Mouse (Mus musculus): ENCODE results near the gene Tns3. TPM values are rescaled to one million over a fixed set of nuclear protein-coding genes. Genes with fewer than 3 reads are reported as not detected.

Gene Tns3
- polyA plus RNA-seq, 1 experiment from 2014 or later = 30.4 TPM

GRCm38 (mm10) chr11:8467403-8468160, 196.8 kb downstream of the Tns3 start:
- no peaks in the 10 kb centered on the region; the same call in 1 of the 2 replicates for H3K36me3 ChIP-seq (ENCODE audit: control insufficient read depth, insufficient read depth, low read length)
- no peaks in the 10 kb centered on the region for H3K9me3 ChIP-seq (replicated peaks; ENCODE audit: control insufficient read depth, low read length)
- 31% methylated on average over 13 of the region's 13 CpGs for WGBS
- H3K9ac ChIP-seq (ENCODE audit: low read length) = peak overlapping the region; percentile 82
- H3K27ac ChIP-seq (ENCODE audit: low read length) = peak overlapping the region; percentile 95
- H3K4me2 ChIP-seq (ENCODE audit: low read depth, low read length) = peak overlapping the region; percentile 91
- 0 out of 2 replicates have a peak, but pooled peaks have one; percentile 1 for ATAC-seq (ENCODE audit: insufficient read depth, low FRiP score)
- H3K4me3 ChIP-seq (replicated peaks; ENCODE audit: low read length) = peak overlapping the region; percentile 55
- H3K4me1 ChIP-seq (ENCODE audit: control insufficient read depth, insufficient read depth, low read length) = peaks cover 43% of the 10 kb centered on the region
- no peaks in the 10 kb centered on the region for H3K27me3 ChIP-seq (ENCODE audit: control insufficient read depth, insufficient read depth, low read length)

GRCm38 (mm10) chr11:8463866-8464265, 200.5 kb downstream of the Tns3 start:
- H3K9me3 ChIP-seq (replicated peaks; ENCODE audit: control insufficient read depth, low read length) = no peaks in the 10 kb centered on the region
- no peak overlapping the region for H3K27ac ChIP-seq (ENCODE audit: low read length)
- ATAC-seq (ENCODE audit: insufficient read depth, low FRiP score) = no peak
- no peak overlapping the region for H3K4me2 ChIP-seq (ENCODE audit: low read depth, low read length)
- H3K4me3 ChIP-seq (replicated peaks; ENCODE audit: low read length) = no peak overlapping the region
- no peaks in the 10 kb centered on the region; the same call in 1 of the 2 replicates for H3K36me3 ChIP-seq (ENCODE audit: control insufficient read depth, insufficient read depth, low read length)
- WGBS = 60% methylated on average over 2 of the region's 2 CpGs
- no peak overlapping the region for H3K9ac ChIP-seq (ENCODE audit: low read length)
- peaks cover 34% of the 10 kb centered on the region for H3K4me1 ChIP-seq (ENCODE audit: control insufficient read depth, insufficient read depth, low read length)
- H3K27me3 ChIP-seq (ENCODE audit: control insufficient read depth, insufficient read depth, low read length) = no peaks in the 10 kb centered on the region

GRCm38 (mm10) chr11:8462827-8463405, 201.4 kb downstream of the Tns3 start:
- Histone ChIP-seq H3K27ac (ENCODE audit: low read length) (no peak overlapping the region), H3K27me3 (ENCODE audit: control insufficient read depth, insufficient read depth, low read length) (no peaks in the 10 kb centered on the region), H3K4me3 (replicated peaks; ENCODE audit: low read length) (no peak overlapping the region), H3K36me3 (ENCODE audit: control insufficient read depth, insufficient read depth, low read length) (no peaks in the 10 kb centered on the region; the same call in 1 of the 2 replicates), H3K4me1 (ENCODE audit: control insufficient read depth, insufficient read depth, low read length) (peaks cover 37% of the 10 kb centered on the region), H3K9me3 (replicated peaks; ENCODE audit: control insufficient read depth, low read length) (no peaks in the 10 kb centered on the region), H3K4me2 (ENCODE audit: low read depth, low read length) (no peak overlapping the region), H3K9ac (ENCODE audit: low read length) (no peak overlapping the region)
- no peak for ATAC-seq (ENCODE audit: insufficient read depth, low FRiP score)
- 85% methylated on average over 3 of the region's 3 CpGs for WGBS

- 88% methylated on average over 4 of the region's 4 CpGs for WGBS
- Histone ChIP-seq H3K36me3 (ENCODE audit: control insufficient read depth, insufficient read depth, low read length) (no peaks in the 10 kb centered on the region; the same call in 1 of the 2 replicates), H3K27me3 (ENCODE audit: control insufficient read depth, insufficient read depth, low read length) (no peaks in the 10 kb centered on the region), H3K9ac (ENCODE audit: low read length) (no peak overlapping the region), H3K4me3 (replicated peaks; ENCODE audit: low read length) (no peak overlapping the region), H3K4me2 (ENCODE audit: low read depth, low read length) (no peak overlapping the region), H3K27ac (ENCODE audit: low read length) (no peak overlapping the region), H3K9me3 (replicated peaks; ENCODE audit: control insufficient read depth, low read length) (no peaks in the 10 kb centered on the region), H3K4me1 (ENCODE audit: control insufficient read depth, insufficient read depth, low read length) (peaks cover 22% of the 10 kb centered on the region)
- no peak for ATAC-seq (ENCODE audit: insufficient read depth, low FRiP score)
Measured at GRCm38 (mm10) chr11:8460835-8461234, 203.5 kb downstream of the Tns3 start.

GRCm38 (mm10) chr11:8457951-8458350, 206.4 kb downstream of the Tns3 start:
- Histone ChIP-seq H3K36me3 (ENCODE audit: control insufficient read depth, insufficient read depth, low read length) (no peaks in the 10 kb centered on the region; the same call in 1 of the 2 replicates), H3K4me1 (ENCODE audit: control insufficient read depth, insufficient read depth, low read length) (peaks cover 23% of the 10 kb centered on the region), H3K27ac (ENCODE audit: low read length) (peak overlapping the region; percentile 36; the same call in 1 of the 2 replicates), H3K9me3 (replicated peaks; ENCODE audit: control insufficient read depth, low read length) (no peaks in the 10 kb centered on the region), H3K4me2 (ENCODE audit: low read depth, low read length) (no peak overlapping the region), H3K27me3 (ENCODE audit: control insufficient read depth, insufficient read depth, low read length) (no peaks in the 10 kb centered on the region), H3K4me3 (replicated peaks; ENCODE audit: low read length) (no peak overlapping the region), H3K9ac (ENCODE audit: low read length) (no peak overlapping the region)
- 30% methylated on average over 5 of the region's 5 CpGs for WGBS
- peak; percentile 38; the same call in 1 of the 2 replicates for ATAC-seq (ENCODE audit: insufficient read depth, low FRiP score)

GRCm38 (mm10) chr11:8456586-8457285, 207.6 kb downstream of the Tns3 start:
- ATAC-seq (ENCODE audit: insufficient read depth, low FRiP score) = no peak
- peaks cover 4% of the 10 kb centered on the region; the same call in 1 of the 2 replicates for H3K36me3 ChIP-seq (ENCODE audit: control insufficient read depth, insufficient read depth, low read length)
- H3K27me3 ChIP-seq (ENCODE audit: control insufficient read depth, insufficient read depth, low read length) = no peaks in the 10 kb centered on the region
- H3K9me3 ChIP-seq (replicated peaks; ENCODE audit: control insufficient read depth, low read length) = no peaks in the 10 kb centered on the region
- no peak overlapping the region for H3K4me3 ChIP-seq (replicated peaks; ENCODE audit: low read length)
- H3K4me1 ChIP-seq (ENCODE audit: control insufficient read depth, insufficient read depth, low read length) = peaks cover 23% of the 10 kb centered on the region
- 67% methylated on average over 9 of the region's 9 CpGs for WGBS
- H3K9ac ChIP-seq (ENCODE audit: low read length) = no peak overlapping the region
- no peak overlapping the region for H3K4me2 ChIP-seq (ENCODE audit: low read depth, low read length)
- no peak overlapping the region for H3K27ac ChIP-seq (ENCODE audit: low read length)

- 63% methylated on average over 6 of the region's 6 CpGs for WGBS
- ATAC-seq (ENCODE audit: insufficient read depth, low FRiP score) = no peak
- H3K9me3 ChIP-seq (replicated peaks; ENCODE audit: control insufficient read depth, low read length) = no peaks in the 10 kb centered on the region
- H3K4me3 ChIP-seq (replicated peaks; ENCODE audit: low read length) = no peak overlapping the region
- peaks cover 23% of the 10 kb centered on the region for H3K4me1 ChIP-seq (ENCODE audit: control insufficient read depth, insufficient read depth, low read length)
- H3K9ac ChIP-seq (ENCODE audit: low read length) = no peak overlapping the region
- H3K4me2 ChIP-seq (ENCODE audit: low read depth, low read length) = no peak overlapping the region
- no peak overlapping the region for H3K27ac ChIP-seq (ENCODE audit: low read length)
- H3K27me3 ChIP-seq (ENCODE audit: control insufficient read depth, insufficient read depth, low read length) = no peaks in the 10 kb centered on the region
- H3K36me3 ChIP-seq (ENCODE audit: control insufficient read depth, insufficient read depth, low read length) = peaks cover 13% of the 10 kb centered on the region
Measured at GRCm38 (mm10) chr11:8455650-8456049, 208.7 kb downstream of the Tns3 start.

- Histone ChIP-seq H3K9ac (ENCODE audit: low read length) (no peak overlapping the region), H3K4me3 (replicated peaks; ENCODE audit: low read length) (no peak overlapping the region), H3K36me3 (ENCODE audit: control insufficient read depth, insufficient read depth, low read length) (peaks cover 29% of the 10 kb centered on the region), H3K9me3 (replicated peaks; ENCODE audit: control insufficient read depth, low read length) (no peaks in the 10 kb centered on the region), H3K27ac (ENCODE audit: low read length) (no peak overlapping the region), H3K4me2 (ENCODE audit: low read depth, low read length) (no peak overlapping the region), H3K4me1 (ENCODE audit: control insufficient read depth, insufficient read depth, low read length) (peaks cover 9% of the 10 kb centered on the region), H3K27me3 (ENCODE audit: control insufficient read depth, insufficient read depth, low read length) (no peaks in the 10 kb centered on the region)
- WGBS = 89% methylated on average over 6 of the region's 6 CpGs
- ATAC-seq (ENCODE audit: insufficient read depth, low FRiP score) = no peak
Measured at GRCm38 (mm10) chr11:8453252-8453651, 211.1 kb downstream of the Tns3 start.

Data from stomach, embryonic 16.5 days (tissue).